Mouse (Mus musculus) CD4-positive, CD25-positive, alpha-beta regulatory T cell, adult 4 months (primary cell): Measurements from ENCODE around the gene Cyp2w1. TPM values are rescaled to one million over a fixed set of nuclear protein-coding genes. Genes with fewer than 3 reads are reported as not detected.
"Not testable (repeated sequence)": the region's sequence is repeated elsewhere in the genome, so short reads cannot be mapped to it uniquely, and the experiment has no call there.

ENCODE experiments used
- ATAC-seq: one replicate; pipeline ENCODE4 v1.8.0; 2017
- polyA plus RNA-seq, 2 experiments: library from polyadenylated mRNA; unstranded; fragments of 100-300 nt; shearing (Covaris generic); gene quantifications; one replicate each; pipeline ENCODE4 v1.2.1; 2017

Gene Cyp2w1
- polyA plus RNA-seq, 2 experiments from 2014 or later: not detected

DNA sequence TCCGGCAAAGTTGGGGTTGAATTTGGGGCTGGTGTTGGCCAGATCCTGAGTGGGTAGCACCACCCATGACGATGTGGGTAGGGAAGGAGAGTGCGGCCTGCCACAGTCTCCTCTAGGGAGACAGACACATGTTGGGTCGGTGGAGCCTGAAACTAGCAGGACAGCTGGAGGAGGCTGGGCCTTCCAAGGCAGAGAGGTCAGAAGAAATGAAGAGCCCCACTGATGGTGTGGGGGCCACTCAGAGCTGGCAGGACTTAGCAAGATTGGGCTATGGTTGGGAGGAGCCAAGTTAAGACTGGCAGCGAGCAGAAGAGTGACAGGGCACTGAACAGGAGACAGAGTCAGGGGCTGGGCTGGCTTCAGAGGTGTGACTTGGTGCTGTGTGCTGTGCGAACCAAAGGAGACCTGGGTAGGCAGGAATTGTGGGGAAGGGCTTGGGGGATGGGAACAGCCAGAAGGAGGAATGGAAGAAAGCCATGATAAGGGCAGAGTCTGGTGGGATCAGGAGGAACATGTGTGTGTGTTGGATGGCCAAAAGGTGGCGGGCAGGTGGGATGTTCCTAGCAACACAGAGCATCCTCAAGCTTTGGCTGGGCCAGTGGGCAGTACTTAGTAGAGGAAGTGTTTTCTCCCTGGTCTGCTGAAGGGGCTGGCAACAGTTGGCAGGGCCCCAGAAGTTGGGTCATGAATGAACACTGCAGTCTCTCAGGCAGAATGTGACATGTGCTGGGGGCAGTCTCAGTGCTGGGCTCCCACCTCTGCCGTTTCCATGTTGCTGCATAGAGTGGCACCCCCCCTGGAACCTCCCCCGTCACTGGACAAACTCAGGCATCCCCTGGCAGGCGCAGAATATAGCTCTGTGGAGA, 35.1 kb downstream of the Cyp2w1 start:
- no peak for ATAC-seq

DNA sequence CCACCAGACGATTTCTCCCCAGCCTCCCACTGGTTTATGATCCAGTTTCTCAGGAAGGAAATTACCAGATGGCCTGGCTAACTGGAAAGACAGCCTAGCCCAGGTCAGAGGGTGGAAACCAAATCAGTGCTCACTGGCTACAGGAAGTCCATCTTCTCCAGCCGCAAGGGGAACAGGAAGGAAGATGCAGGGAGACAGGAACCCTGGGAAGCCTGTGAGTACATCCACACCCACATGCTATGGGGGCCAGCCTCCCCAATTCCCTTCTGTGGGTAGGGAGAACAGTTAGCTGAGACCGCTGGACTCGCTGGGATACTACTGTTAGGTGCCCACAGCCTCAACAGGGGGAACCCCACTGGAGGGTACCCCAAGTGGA, 35.8 kb downstream of the Cyp2w1 start:
- ATAC-seq: no peak

DNA sequence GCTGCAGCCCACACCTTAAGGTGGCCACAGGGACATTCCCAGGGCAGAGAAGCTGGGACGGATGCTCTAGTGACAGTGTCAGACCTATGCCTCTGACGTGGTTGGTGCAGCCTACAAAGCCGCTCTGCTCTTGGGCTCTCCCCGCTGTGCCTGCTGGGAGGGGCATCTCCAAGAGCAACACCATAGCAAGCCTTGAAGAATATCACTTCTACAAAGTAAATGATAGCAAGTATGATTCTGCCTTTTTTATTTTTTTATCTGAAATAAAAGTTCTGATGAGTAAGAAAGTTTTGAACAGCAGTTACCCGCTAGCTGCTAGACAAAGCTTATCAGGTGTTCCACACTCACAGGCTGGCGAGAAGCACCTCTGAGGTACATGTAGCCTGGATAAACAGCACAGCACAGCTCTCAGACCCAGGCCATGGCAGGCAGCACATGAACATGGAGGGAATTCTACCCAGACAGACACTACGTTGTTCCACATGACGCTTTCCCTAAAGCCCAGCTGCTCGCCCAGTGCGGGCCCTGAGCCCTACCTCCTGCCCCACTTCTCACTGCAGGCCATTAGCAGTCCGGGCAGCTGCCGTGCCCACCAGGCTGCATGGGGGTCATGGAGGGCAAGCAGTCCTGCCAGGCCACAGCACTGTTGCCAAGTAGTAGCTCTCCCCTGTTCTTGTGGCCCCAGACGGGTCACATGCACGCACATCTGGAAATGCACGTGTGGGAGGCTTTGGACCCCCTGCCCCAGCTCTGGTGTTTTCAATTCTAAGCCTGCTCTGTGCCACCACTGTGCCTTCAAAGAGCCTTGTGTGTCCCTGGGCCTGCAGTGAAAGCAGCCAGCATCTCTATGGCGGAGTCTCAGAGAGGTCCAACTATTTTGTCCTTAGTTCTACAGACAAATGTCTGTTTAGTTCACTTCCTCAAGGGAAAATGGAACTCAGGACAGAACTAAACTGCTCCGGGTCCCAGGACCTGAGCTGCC, 36.6 kb downstream of the Cyp2w1 start:
- ATAC-seq: peak; percentile 60

DNA sequence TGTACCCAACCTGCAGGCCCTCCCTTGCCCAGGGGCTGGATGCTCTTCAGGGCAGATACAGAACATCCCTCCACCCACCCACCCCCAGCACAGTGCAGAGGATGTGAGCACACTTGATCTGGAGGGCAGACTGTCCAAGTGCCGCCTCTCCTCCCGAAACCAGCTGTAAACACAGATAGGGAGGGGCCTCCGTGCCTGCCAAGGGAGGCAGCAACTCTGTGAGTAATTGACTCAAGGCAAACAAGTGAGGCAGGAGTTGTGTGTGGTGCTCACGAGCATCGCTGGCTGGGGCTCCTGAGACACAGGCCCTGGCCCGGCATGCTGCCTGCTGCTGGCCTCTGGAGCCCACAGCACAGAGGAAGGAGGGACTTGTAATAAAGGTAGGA, 37.3 kb downstream of the Cyp2w1 start:
- peak; percentile 10 for ATAC-seq

DNA sequence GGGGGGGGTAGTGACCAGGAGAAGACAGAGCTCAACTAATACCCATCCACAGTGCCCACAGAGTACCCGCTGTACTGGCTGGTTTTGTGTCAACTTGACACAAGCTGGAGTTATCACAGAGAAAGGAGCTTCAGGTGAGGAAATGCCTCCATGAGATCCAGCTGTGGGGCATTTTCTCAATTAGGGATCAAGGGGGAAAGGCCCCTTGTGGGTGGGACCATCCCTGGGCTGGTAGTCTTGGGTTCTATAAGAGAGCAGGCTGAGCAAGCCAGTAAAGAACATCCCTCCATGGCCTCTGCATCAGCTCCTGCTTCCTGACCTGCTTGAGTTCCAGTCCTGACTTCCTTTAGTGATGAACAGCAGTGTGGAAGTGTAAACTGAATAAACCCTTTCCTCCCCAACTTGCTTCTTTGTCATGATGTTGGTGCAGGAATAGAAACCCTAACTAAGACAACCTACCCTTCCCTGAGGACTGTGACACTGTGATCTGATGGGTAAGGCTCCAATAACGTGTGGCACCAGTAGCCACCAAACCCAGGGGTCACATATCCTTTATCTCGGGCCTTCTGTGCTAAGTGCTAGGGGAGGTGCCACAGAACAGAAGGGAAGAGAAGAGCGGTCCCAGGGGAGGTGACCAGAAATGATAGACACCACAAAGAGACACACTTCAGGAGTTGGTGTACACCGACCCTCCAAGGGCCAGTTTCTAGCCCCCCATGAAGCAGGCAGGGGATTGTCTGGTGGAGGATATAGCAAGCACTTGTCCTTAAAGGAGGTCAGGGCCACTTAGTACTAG, 38.1 kb downstream of the Cyp2w1 start:
- ATAC-seq: not testable (repeated sequence)

DNA sequence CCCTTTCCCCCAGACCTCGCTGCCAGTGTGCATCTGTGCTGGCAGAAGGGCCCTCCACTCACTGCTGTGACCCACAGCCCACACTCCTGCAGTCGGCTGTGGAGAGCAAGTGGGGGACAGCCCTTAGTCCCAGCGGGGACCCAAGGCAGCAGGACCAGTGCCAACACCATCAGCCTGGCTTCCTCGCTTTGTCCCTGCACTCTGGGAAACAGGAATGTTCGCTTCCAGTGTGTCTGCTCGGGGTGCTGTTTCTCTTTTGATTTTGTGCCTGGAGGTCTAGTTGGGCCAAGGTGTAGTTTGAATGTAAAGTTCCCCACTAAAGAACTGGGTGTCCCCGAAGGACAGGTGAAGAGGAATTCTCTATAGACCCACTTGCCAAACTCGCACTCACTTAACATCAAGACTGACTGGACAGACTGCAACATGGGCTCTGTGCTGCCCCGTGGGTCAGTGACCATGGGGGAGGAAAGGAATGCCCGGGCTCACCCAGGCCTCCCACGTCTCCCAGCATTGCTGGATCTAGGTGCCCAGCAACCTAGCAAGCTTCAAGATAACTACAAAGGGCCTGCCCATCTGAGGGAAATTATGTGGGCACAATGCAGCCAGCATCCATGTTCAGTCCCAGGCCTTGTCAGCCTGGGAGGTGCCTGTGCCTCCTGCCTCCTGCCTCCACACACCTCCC, 39.0 kb downstream of the Cyp2w1 start:
- no peak for ATAC-seq

DNA sequence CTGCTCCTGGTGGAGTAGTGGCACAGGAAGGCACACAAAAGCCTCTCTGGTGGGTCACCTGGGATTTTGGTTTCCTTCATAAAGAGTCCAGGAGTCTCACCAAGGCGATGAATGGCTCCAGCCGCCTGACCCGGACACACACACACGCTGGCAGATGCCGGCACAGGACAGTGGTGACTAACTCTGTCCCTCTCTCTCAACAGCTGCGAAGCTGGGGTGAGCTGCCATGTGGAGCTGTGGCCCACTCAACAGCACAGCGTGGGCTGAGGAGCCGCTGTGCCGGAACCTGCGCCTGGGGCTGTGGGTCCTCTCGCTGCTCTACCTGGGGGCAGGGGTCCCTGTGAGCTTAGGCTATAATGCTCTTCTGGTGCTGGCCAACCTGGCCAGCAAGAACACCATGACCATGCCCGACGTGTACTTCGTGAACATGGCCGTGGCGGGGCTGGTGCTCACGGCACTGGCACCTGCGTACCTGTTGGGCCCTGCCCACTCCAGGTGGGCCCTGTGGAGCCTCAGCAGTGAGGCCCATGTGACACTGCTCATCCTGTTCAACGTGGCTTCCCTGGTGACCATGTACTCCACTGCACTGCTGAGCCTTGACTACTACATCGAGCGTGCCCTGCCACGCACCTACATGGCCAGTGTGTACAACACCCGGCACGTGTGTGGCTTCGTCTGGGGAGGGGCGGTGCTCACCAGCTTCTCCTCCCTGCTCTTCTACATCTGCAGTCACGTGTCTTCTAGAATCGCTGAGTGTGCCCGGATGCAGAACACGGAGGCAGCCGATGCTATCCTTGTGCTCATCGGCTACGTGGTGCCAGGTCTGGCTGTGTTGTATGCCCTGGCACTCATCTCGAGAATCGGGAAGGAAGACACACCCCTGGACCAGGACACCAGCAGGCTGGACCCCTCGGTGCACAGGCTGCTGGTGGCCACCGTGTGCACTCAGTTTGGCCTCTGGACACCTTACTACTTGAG, 40.1 kb downstream of the Cyp2w1 start:
- no peak for ATAC-seq

DNA sequence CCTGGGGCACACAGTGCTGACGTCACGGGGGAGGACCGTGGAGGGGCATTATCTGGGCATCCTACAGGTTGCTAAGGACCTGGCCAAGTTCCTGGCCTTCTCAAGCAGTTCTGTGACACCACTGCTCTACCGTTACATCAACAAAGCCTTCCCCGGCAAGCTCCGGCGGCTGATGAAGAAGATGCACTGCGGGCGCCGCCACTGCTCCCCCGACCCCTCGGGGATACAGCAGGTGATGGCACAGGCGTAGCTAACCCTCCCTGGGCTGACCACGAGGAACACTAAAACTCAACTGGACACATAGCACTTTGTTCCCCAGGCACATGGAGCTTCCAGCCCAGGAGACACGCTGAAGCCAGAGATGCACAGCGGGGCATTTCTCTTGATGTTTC, 40.8 kb downstream of the Cyp2w1 start:
- no peak for ATAC-seq

DNA sequence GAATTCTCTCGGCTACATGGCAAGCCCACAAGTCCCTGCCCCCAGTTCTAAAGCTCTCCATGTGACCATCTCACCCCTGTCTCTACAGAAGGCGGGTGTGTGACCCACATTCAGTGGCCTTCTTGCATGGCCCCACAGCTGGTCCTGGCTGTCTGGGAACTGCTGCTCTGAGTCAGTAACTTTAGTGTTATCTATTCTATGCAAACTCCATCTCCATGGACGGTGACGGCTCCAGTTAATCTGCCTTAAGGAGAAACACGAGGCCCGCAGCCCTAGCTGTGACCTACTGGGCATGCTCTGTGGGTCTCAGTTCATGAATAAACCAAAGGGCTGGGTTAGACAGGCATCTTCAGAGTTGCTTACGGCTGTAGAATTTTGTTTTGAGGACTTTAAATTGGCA, 42.0 kb downstream of the Cyp2w1 start:
- no peak for ATAC-seq

DNA sequence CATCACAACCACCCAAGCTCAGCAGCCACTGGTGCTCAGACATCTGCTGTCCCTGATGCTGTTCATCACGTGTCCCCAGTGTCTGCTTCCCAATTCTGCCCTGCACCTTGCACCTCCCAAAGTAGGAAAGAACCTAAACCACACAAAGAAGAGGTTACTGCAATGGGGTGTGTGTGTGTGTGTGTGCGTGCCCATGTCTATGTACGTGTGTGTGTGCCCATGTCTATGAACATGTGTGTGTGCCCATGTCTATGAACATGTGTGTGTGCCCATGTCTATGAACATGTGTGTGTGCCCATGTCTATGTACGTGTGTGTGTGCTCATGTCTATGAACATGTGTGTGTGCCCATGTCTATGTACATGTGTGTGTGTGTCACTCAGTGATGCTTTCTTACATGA, 43.1 kb downstream of the Cyp2w1 start:
- ATAC-seq: no peak

DNA sequence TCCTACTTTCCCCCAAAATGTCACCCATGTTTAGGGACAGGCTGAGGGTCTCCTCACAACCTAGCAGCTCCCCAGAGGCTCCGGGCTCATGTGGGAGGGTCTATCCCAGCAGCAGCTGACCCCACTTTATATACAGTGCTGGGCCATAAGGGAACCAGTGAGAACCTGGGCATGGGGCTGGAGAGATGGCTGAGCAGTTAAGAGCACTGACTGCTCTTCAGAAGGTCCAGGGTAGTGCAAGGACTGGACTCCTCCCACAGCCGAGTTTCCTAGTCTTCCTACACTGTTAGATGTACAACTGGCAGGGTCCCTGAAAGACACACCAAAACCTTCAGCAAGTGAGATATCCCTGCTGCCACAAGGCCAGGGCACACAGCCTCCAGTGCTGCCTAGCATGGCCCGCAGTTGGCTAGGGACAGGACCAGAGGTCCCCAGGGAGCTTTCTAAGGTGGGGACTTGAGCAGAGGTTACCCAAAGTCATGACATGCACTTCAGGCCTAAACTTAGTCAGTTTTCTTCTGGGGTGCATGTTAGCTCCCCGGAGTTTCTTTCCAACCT, 45.0 kb downstream of the Cyp2w1 start:
- no peak for ATAC-seq

DNA sequence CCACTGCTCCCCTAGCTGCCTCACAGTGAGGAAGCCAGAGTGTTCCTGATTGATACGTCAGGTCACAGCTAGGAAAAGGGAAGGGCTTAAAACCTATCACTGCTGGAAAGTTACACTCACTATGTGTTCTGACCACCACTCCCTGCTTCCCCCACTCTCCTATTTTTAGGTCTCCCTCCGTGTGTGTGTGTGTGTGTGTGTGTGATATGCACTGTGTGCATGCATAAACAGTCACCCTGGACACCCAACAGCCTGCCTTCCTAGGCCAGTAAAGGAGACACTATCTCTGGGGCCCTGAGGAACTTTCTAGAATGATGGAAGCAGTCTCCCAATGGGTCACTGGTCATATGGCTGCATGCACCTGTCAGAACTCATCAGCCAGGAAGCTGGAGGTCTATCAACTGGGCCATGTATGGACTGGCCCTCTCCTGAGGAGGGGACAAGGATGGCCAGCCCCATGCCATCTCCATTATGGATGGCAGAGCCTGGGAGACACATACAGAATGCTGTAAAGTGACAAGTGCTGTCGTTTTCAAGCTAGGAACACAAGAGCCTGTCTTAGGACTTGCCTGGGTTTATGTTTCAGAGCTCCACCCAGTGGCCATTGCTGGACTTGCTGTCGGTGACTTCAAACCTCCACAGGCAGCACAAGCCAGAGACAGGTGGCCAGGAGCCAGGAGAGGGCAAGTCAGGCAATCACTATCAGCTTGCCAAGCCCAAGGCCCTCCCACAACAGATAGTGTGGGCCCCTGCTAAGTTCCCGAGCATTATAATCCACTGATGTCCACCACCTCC, 45.7 kb downstream of the Cyp2w1 start:
- ATAC-seq: peak; percentile 90

DNA sequence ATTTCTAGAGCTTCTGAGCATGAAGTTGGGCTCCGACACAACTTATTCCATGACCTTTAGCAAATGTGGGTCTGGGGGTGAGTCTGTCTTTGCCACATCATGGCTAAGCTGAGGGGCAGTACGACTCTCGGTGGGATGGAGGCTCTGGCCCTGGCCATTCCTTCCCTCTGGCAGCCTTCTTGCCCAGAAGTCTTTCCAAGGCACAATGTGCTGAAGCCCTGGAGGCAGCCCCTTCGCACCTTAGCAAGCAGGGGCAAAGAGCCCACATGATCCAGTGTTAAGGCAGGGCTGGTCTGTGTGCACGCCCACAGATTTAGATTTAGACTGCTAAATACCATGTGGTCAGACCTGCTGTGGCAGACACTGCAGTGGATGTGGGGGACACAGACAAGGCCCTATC, 46.4 kb downstream of the Cyp2w1 start:
- ATAC-seq: no peak

DNA sequence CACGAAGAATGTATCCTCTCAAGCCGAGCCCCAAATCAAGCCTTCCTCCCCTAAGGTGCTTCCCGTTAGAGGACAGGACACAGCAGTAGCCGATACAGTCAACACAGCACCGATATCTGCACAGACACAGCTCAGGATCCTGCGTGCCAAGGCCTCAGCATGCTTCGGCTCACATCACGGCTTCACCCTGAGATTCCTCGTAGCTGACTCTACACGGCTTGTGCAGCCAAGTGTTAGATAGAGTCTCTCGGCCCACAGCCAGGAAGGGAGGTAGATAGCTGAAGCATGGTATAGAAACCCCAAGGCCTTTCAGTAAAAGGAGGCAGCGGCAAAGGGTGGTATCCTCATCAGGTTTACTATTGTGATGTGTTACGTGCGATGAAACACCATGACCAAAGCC, 47.6 kb downstream of the Cyp2w1 start:
- no peak for ATAC-seq

DNA sequence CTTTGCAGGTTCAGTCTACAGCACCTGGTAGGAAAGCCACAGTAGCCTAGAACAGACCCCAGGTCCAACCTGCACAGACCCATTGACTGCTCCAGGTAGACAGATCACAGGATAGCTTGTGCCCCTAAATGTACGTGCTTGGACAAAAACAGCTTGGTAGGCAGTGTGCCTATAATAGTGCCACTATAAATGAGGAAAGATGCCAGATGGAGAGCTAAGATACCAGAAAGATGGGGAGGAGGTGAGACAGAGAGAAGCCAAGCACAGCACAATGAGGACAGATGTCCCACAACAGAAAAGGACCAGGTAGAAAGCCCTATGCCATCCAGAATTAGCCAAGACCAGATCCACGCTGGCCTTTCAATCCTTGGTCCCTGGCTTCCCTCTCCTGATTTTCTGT, 49.7 kb downstream of the Cyp2w1 start:
- no peak for ATAC-seq

DNA sequence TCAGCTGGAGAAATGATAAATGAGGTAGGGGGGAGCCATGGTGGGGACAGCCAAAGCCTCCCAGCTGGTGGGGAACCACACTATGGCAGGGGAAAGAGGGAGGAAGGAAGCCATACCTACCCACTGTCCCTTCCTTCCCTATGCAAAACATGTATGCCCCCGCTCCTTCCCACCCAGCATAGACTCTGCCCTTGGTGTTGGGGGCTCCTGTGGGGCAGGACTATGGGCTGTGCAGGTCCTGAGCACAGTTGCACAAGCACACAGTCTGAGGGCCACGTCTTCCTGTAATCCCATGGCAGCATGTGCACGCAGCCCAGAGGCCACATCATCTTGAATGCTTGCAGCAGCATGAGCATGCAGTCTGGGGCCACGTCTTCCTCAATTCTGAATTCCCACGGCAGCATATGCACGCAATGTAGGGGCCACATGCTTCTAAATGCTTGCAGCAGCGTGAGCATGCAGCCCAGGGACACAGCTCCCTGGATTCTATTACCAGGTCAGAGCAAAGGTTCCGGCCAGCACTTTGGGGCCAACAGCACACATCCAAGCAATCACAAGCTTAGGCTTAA, 51.4 kb downstream of the Cyp2w1 start:
- no peak for ATAC-seq

DNA sequence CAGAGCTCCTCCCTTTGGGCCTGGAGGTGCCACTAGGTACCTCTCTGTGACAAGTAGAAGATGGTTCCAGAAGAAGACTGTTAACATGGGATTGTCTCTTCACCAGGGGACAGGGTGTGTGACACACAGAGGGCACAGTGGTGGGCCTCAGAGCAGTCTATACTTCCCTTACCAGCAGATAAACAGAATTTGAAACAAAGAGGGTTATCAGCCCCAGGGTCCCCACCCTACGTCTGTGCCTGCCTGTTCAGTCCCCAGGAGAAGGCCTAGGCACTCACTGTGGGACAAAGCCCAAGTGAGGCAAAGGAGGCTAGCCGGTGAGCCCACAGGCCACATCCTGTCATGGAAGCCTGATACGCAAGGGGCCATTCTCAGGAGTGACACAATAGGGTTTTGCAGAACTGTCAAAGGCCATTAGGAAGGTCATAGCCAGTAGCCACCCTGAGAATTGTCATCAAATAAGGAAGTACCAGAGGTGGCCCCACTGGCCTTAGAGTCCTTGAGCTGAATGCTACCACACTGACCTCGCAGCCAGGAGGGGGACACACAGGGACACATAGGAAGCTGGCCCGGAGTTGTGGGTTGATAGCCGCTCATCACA, 52.5 kb downstream of the Cyp2w1 start, which contains the start of gene C130050O18Rik:
C130050O18Rik (plus strand) TSS at position 480 of the 601 bp plus-strand sequence.
- no peak for ATAC-seq

DNA sequence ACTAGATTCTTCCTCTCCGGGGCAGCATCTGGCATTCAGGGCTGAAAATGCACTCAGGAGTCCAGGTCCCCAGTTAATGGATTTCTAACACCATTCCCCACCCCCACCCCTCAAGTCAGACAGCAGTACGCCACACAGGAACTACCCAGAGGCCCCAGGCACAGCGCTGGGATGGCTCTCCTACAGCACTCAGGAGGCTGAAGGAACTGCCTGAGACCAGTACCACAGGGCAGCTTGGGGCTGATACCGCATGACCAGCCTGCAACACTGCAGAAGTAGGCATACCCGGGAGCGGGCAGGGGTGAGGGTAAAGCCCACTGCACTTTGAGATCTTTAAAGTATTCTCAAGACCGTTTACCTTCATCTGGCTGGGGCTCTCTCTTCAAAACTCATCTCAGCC, 53.1 kb downstream of the Cyp2w1 start:
- ATAC-seq: no peak

DNA sequence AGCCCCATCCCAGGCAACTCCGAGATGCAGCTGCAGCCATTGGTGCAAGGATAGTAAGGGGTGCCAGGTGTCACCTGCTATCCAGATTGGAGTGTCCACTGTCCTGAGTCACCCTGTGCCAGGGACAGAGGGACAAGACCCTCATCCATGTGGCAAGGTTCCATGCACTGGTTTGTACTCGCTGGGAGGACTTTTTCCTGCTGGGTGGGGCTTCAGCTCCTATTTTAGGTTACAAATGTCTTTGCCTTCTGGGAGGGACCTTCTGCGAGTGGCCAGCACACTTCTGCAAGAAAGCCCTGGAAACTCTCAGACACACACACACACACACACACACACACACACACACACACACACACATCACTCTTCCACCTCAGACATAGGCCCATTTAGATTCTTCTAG, 53.5 kb downstream of the Cyp2w1 start:
- ATAC-seq: no peak
